Mouse (Mus musculus) lung, postnatal 0 days (tissue): ENCODE data around the gene 3110040M04Rik.
"Not testable (repeated sequence)": the region's sequence is repeated elsewhere in the genome, so short reads cannot be mapped to it uniquely, and the experiment has no call there.

ENCODE experiments used
- CTCF ChIP-seq: IDR thresholded peaks from 2 replicates; pipeline ENCODE4 v1.5.1; 2016; ENCODE audit warnings: antibody characterized with exemption, mild to moderate bottlenecking
- EP300 ChIP-seq: IDR thresholded peaks from 2 replicates; pipeline ENCODE4 v1.6.1; 2016; ENCODE audit warnings: antibody characterized with exemption, mild to moderate bottlenecking, control low read depth

DNA sequence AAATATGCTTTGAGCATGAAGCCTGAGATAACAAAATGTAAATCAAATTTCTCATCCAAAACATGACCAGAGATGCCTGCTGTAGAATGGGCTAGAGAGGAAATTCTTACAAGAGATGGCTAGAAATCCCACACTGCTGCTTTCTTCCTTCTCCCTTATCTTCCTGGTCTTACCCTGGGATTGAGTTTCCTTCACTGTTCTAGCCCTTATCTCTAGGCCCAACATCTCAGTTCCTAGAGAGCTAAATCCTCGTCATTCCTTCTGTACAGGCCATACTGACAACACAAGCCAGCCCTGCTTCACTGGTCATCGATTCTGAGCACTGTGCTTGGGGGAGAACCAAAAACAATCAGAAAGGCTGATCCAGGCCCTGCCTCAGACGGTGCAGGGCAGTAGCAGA, 7.2 kb upstream of the 3110040M04Rik start:
- TF ChIP-seq CTCF, EP300: not testable (repeated sequence)
